Mouse (Mus musculus): Measurements from ENCODE around the gene Rprml.

The Rprml gene

GRCm38 (mm10) chr11:103649301-103649982 lies at the start of gene Rprml:
Gene Rprml, plus strand, starts transcription at chr11:103649570.
- no peak for DNase-seq

GRCm38 (mm10) chr11:103606611-103607010 lies 42.8 kb upstream of the Rprml start:
- no peak for DNase-seq

- no peak for DNase-seq
These were observed 38.6 kb upstream of the Rprml start for GRCm38 (mm10) chr11:103610772-103611171.

GRCm38 (mm10) chr11:103621040-103621439 lies 28.3 kb upstream of the Rprml start, which contains the start of gene Gm884:
Gene Gm884, minus strand, starts transcription at chr11:103621140.
- DNase-seq = no peak

GRCm38 (mm10) chr11:103627453-103627852 lies 21.9 kb upstream of the Rprml start:
- DNase-seq = no peak

GRCm38 (mm10) chr11:103634806-103635205 lies 14.6 kb upstream of the Rprml start:
- DNase-seq = no peak

GRCm38 (mm10) chr11:103635481-103635880 lies 13.9 kb upstream of the Rprml start:
- no peak for DNase-seq

GRCm38 (mm10) chr11:103636261-103636660 lies 13.1 kb upstream of the Rprml start:
- DNase-seq = no peak

GRCm38 (mm10) chr11:103638790-103639189 lies 10.6 kb upstream of the Rprml start, which contains the start of gene Lyzl6:
Gene Lyzl6, minus strand, starts transcription at chr11:103638890.
- DNase-seq = no peak

GRCm38 (mm10) chr11:103639407-103639946 lies 9.9 kb upstream of the Rprml start:
- peak; percentile 18 for DNase-seq

- DNase-seq = no peak
These were observed 6.2 kb upstream of the Rprml start for GRCm38 (mm10) chr11:103643211-103643610.

GRCm38 (mm10) chr11:103645731-103646130 lies 3.6 kb upstream of the Rprml start:
- no peak for DNase-seq

- no peak for DNase-seq
These were observed 3.1 kb upstream of the Rprml start for GRCm38 (mm10) chr11:103646301-103646700.

GRCm38 (mm10) chr11:103647921-103648620 lies 1.3 kb upstream of the Rprml start:
- DNase-seq = no peak

- DNase-seq = no peak
These were observed 714 bp upstream of the Rprml start for GRCm38 (mm10) chr11:103648656-103649055.

- DNase-seq = no peak
These were observed 668 bp downstream of the Rprml start for GRCm38 (mm10) chr11:103649983-103650493.

GRCm38 (mm10) chr11:103651426-103651825 lies 2.1 kb downstream of the Rprml start:
- no peak for DNase-seq

- no peak for DNase-seq
These were observed 4.1 kb downstream of the Rprml start for GRCm38 (mm10) chr11:103653359-103653965.

- DNase-seq = peak; percentile 22
These were observed 7.2 kb downstream of the Rprml start for GRCm38 (mm10) chr11:103656520-103656919.

GRCm38 (mm10) chr11:103658189-103658588 lies 8.8 kb downstream of the Rprml start:
- DNase-seq = no peak

- DNase-seq = no peak
These were observed 12.5 kb downstream of the Rprml start for GRCm38 (mm10) chr11:103661863-103662262.

- no peak for DNase-seq
These were observed 13.2 kb downstream of the Rprml start for GRCm38 (mm10) chr11:103662546-103662945.

GRCm38 (mm10) chr11:103663119-103663518 lies 13.7 kb downstream of the Rprml start:
- no peak for DNase-seq
